Comparison of ENCODE assay signal across 8 mouse cellular contexts in genomic region chr10:19043529-19044262, GRCm38 (mm10). TPM values are rescaled to one million over a fixed set of nuclear protein-coding genes. Genes with fewer than 3 reads are reported as not detected.
A peak's percentile ranks its signal among the peaks of the same experiment; 100 is the strongest.
DNase-seq lines count a peak whose midpoint lies in the region; ATAC-seq lines count a peak whose summit lies in the region.

No protein-coding gene starts in this region.

- no peaks in the 10 kb centered on the region for H3K4me1 ChIP-seq in hindbrain, embryonic 11.5 days (replicated peaks; ENCODE audit: control insufficient read depth, insufficient read depth, low read length)

- no peaks in the 10 kb centered on the region for H3K36me3 ChIP-seq in hindbrain, embryonic 11.5 days (ENCODE audit: control insufficient read depth, insufficient read depth, low read length)

- H3K9me3 ChIP-seq in hindbrain, embryonic 11.5 days (ENCODE audit: control insufficient read depth, low read length), result no peaks in the 10 kb centered on the region

- DNase-seq in gastrocnemius, adult 18-20 months (ENCODE audit: low spot score), result peak; percentile 8
- no peak for DNase-seq in gastrocnemius, postnatal 25 days
- DNase-seq in B cell, adult 2 months, result peak; percentile 46 to 52
- DNase-seq in mesoderm, embryonic 11.5 days (ENCODE audit: low read depth, low spot score), result peak; percentile 2
- no peak for DNase-seq in cerebellum, adult 11-12 months
- DNase-seq in left cerebral cortex, postnatal 36 days (ENCODE audit: low spot score in 2 of 2), result no peak
- no peak for DNase-seq in hindbrain, embryonic 11.5 days (ENCODE audit: low spot score)

- no peak overlapping the region for H3K4me2 ChIP-seq in hindbrain, embryonic 11.5 days (replicated peaks; ENCODE audit: low read depth, low read length)

- peak; percentile 93 for ATAC-seq in common myeloid progenitor, adult 5-6 weeks (replicated peaks; ENCODE audit: low read depth, poor library complexity, severe bottlenecking)
- ATAC-seq in hindbrain, embryonic 11.5 days (ENCODE audit: low FRiP score), result no peak

- H3K27ac ChIP-seq in hindbrain, embryonic 11.5 days (ENCODE audit: low read depth, low read length), result no peak overlapping the region

- intact Hi-C loops in left cerebral cortex, postnatal 36 days (cut with DNase I), result no loop called here

- no peak overlapping the region for H3K4me3 ChIP-seq in hindbrain, embryonic 11.5 days (ENCODE audit: low read depth, low read length)

- 68% methylated on average over 4 of the region's 4 CpGs for WGBS in hindbrain, embryonic 11.5 days

- no peak overlapping the region for H3K9ac ChIP-seq in hindbrain, embryonic 11.5 days (ENCODE audit: low read depth, low read length)

- no peaks in the 10 kb centered on the region for H3K27me3 ChIP-seq in hindbrain, embryonic 11.5 days (ENCODE audit: control insufficient read depth, insufficient read depth, low read length)

RNA-seq across cellular contexts. Expression of gene Tnfaip3, which starts 28.2 kb away (rescaled TPM):
- 1 to 10 TPM; 1.3 to 1.7 TPM for total RNA-seq in gastrocnemius, adult 18-20 months (2021)
- total RNA-seq in gastrocnemius, postnatal 25 days (2021), result 1 to 10 TPM; 2.2 to 2.7 TPM
- 35.0 and 39.9 TPM in 2 replicates for total RNA-seq in common myeloid progenitor, adult 5-6 weeks (2017)
- total RNA-seq in left cerebral cortex, postnatal 36 days (2021), result 1 to 10 TPM; 4.9 to 5.2 TPM
- 1.4 and 2.0 TPM in 2 replicates for polyA plus RNA-seq in hindbrain, embryonic 11.5 days (2014; fragmentation: Nextera tagmentation; extraction: Ambion mirVana)

Comparison
In these comparisons a context has a peak if more than half of its experiments do, and no peak if none do; other contexts are left out.
1. DNase-seq: peak in gastrocnemius, adult 18-20 months (single experiment), B cell, adult 2 months (2 of 2) and mesoderm, embryonic 11.5 days (single experiment); none in gastrocnemius, postnatal 25 days (single experiment), cerebellum, adult 11-12 months (single experiment), left cerebral cortex, postnatal 36 days (0 of 2) and hindbrain, embryonic 11.5 days (single experiment).